Mouse (Mus musculus): Measurements from ENCODE around the gene Smim27. TPM values are rescaled to one million over a fixed set of nuclear protein-coding genes. Genes with fewer than 3 reads are reported as not detected.

Smim27 gene
- polyA plus RNA-seq, 1 experiment from 2014 or later: 28.8 TPM

DNA sequence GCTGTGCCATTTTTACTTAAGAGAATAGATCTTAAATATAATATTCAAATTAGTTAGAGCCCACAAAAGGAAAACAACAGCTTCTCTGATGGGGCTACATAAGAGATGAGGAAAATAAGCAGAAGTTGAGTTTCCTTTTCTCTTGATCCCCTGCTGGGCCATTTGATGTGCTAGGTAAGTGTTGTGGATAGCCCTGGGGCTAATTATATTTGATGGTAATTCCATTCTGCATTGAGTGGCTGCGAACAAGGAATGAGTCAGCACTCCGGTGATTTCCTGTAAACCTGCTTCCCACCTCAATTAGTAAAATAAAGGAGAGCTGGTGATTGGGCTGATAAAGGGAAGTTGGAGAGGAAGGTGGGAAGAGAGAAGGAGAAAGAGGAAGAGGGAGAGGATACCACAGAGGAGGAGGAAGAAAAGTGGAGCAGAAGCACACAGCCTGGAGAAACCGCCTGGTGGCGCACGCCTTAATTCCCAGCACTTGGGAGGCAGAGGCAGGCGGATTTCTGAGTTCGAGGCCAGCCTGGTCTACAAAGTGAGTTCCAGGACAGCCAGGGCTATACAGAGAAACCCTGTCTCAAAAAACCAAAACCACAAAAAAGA lies 36.2 kb upstream of the Smim27 start:
- 90% methylated on average over 7 of the region's 7 CpGs for WGBS
- H3K4me1 ChIP-seq (replicated peaks; ENCODE audit: control insufficient read depth, insufficient read depth, low read length): no peaks in the 10 kb centered on the region
- no peaks in the 10 kb centered on the region for H3K27me3 ChIP-seq (ENCODE audit: control insufficient read depth, insufficient read depth, low read length)
- H3K9ac ChIP-seq (ENCODE audit: low read length): no peak overlapping the region
- H3K4me2 ChIP-seq (ENCODE audit: low read depth, low read length, severe bottlenecking): no peak overlapping the region
- no peak overlapping the region for H3K4me3 ChIP-seq (ENCODE audit: low read depth, low read length)
- no peaks in the 10 kb centered on the region for H3K9me3 ChIP-seq (ENCODE audit: control insufficient read depth, low read length)
- no peak overlapping the region for H3K27ac ChIP-seq (ENCODE audit: low read depth, low read length)
- no peaks in the 10 kb centered on the region for H3K36me3 ChIP-seq (ENCODE audit: control insufficient read depth, insufficient read depth, low read length)
- DNase-seq (ENCODE audit: low spot score) (no peak), ATAC-seq (replicated peaks; ENCODE audit: low FRiP score) (no peak)

DNA sequence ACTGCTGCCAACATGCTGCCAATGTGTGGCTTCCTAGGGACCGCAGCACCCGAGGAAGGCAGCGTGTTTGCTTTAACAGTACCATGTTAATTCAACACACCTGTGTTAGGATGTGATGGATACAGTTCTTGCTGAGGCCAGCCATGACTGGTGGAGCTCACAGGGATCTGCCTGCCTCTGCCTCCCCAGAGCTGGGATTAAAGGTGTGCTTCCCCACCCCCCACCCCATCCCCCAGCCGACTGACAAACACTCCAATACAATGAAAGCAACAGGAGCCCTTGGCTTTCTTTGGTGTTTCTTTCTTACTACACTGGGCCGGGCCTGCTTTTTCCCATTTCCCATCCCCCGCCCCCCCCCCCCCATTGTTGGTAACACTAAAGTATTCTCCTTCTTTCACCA lies 35.1 kb upstream of the Smim27 start:
- ATAC-seq (replicated peaks; ENCODE audit: low FRiP score) (no peak), DNase-seq (ENCODE audit: low spot score) (no peak)
- no peaks in the 10 kb centered on the region for H3K9me3 ChIP-seq (ENCODE audit: control insufficient read depth, low read length)
- H3K4me2 ChIP-seq (ENCODE audit: low read depth, low read length, severe bottlenecking): no peak overlapping the region
- H3K9ac ChIP-seq (ENCODE audit: low read length): no peak overlapping the region
- H3K4me1 ChIP-seq (replicated peaks; ENCODE audit: control insufficient read depth, insufficient read depth, low read length): peaks cover 5% of the 10 kb centered on the region; the same call in 1 of the 2 replicates
- no peaks in the 10 kb centered on the region for H3K36me3 ChIP-seq (ENCODE audit: control insufficient read depth, insufficient read depth, low read length)
- no peak overlapping the region for H3K27ac ChIP-seq (ENCODE audit: low read depth, low read length)
- no peaks in the 10 kb centered on the region for H3K27me3 ChIP-seq (ENCODE audit: control insufficient read depth, insufficient read depth, low read length)
- WGBS: 76% methylated on average over 6 of the region's 6 CpGs
- H3K4me3 ChIP-seq (ENCODE audit: low read depth, low read length): no peak overlapping the region

DNA sequence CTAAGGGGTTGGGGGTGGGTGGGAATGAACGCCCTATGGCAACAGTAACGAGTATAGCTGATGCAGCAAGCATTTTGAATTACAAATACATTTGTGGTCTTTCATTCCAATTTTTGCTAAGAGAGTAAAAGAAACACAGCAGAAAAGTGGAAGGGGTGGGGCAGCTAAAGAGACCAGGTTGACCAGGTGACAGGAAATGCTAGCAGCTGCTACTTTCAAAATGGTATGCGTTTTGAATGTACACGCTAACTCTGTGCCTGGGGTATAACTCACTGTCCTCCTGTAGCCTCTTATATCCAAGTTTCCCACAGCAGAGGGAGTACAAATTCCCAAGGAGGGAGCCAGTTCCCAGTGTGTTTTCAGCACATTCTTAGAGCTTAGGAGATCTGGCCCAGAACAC lies 32.5 kb upstream of the Smim27 start:
- H3K27ac ChIP-seq (ENCODE audit: low read depth, low read length): no peak overlapping the region
- H3K9ac ChIP-seq (ENCODE audit: low read length): no peak overlapping the region
- no peaks in the 10 kb centered on the region for H3K36me3 ChIP-seq (ENCODE audit: control insufficient read depth, insufficient read depth, low read length)
- no peaks in the 10 kb centered on the region for H3K9me3 ChIP-seq (ENCODE audit: control insufficient read depth, low read length)
- no peak for DNase-seq (ENCODE audit: low spot score)
- peaks cover 5% of the 10 kb centered on the region; the same call in 1 of the 2 replicates for H3K4me1 ChIP-seq (replicated peaks; ENCODE audit: control insufficient read depth, insufficient read depth, low read length)
- no peak overlapping the region for H3K4me2 ChIP-seq (ENCODE audit: low read depth, low read length, severe bottlenecking)
- H3K4me3 ChIP-seq (ENCODE audit: low read depth, low read length): no peak overlapping the region
- ATAC-seq (replicated peaks; ENCODE audit: low FRiP score): no peak
- no peaks in the 10 kb centered on the region for H3K27me3 ChIP-seq (ENCODE audit: control insufficient read depth, insufficient read depth, low read length)
- 89% methylated on average over 4 of the region's 4 CpGs for WGBS

DNA sequence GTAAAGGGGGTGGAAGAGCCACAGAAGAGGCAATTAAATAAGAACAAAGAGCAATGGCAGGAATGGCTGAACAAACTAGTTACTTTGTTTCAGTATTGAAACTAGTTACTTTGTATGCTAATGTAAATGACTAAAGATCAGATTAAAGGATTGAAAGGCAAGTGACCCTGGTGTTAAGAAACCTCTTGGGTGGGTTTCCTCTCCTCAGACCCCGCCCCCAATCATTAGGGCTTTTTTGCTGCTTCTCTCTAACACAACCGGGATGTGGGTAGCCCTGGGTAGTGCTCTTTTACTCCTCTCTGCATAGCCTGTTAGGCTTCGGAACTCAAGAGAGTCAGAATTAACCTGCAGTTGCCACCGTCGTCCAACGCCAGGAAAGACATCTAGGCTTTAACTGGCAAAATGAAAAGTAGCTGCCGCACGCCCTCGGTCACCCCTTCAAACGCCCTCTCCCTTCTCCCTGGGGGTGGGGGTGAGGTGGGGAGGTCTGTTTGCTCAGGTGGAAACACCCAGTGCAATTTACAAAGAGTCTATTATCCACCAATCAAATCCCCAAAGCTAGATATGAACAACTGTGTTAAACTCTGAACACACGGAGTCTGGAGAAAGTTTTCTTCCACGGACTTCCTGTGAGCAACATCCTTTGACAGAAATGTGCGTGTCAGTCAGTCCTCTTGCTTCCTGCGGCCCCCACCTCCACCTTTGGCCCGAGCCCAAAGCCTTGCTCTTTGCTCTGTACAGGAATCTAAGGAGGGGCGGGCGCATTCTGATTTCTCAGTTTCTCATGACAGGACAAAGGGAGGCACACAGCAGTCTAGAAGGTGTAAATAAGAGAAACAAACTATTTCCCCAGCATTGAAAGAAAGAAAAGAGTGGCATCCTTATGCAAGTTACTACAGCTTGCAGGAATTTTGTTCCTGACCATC lies 30.6 kb upstream of the Smim27 start:
- 2% methylated on average over 17 of the region's 17 CpGs for WGBS
- Histone ChIP-seq H3K27ac (ENCODE audit: low read depth, low read length) (no peak overlapping the region), H3K9me3 (ENCODE audit: control insufficient read depth, low read length) (no peaks in the 10 kb centered on the region)

DNA sequence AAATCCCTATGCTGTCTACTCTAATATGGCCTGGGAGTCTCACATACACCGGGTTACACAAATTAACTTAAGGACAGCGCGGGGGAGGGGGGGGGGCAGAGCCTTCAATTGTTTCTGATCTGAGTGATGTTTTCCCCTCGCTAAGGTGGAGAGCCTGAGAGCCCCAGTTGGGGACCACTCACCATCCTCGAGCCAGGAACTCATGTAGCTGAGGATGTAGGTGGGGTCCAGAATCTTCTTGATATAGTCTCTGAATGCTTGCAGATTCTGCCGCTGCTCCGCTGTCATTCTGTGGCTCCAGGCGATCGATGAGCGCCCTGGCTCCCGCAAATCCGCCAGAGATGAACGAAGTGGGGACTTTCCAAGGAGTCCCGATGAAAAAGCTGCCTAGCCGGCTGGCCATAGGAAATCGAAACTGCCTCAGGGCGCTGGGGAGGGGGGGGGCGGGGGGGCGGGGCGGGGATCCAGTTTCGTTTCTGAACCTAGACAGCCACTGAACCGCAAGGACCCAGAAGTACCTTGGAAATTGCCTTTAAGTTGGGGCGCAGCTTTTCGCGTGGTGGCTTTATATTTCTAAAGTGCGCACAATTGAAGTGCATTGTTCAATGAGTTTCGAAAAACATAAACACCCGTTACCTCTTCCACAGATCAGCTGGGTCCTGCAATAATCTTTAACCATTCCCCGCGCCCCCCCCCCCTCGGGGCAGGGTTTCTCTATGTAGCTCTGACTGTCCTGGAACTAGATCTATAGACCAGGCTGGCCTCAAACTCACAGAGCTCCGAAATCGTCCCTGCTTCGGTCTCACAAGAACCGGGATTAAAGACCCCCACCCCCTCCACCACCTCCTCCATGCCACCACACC lies 29.7 kb upstream of the Smim27 start, which contains the start of gene Ddx58:
TSS of gene Ddx58 (minus strand) at position 420 of the 863 bp plus-strand sequence.
- H3K4me1 ChIP-seq (replicated peaks; ENCODE audit: control insufficient read depth, insufficient read depth, low read length): peaks cover 5% of the 10 kb centered on the region; the same call in 1 of the 2 replicates
- no peaks in the 10 kb centered on the region for H3K27me3 ChIP-seq (ENCODE audit: control insufficient read depth, insufficient read depth, low read length)
- ATAC-seq (replicated peaks; ENCODE audit: low FRiP score): peak; percentile 54
- DNase-seq (ENCODE audit: low spot score): peak; percentile 69
- H3K4me3 ChIP-seq (ENCODE audit: low read depth, low read length): peak within 1 kb of the TSS; percentile 34
- no peaks in the 10 kb centered on the region for H3K9me3 ChIP-seq (ENCODE audit: control insufficient read depth, low read length)
- H3K4me2 ChIP-seq (ENCODE audit: low read depth, low read length, severe bottlenecking): peak within 1 kb of the TSS; percentile 58
- H3K27ac ChIP-seq (ENCODE audit: low read depth, low read length): no peak within 1 kb of the TSS
- H3K9ac ChIP-seq (ENCODE audit: low read length): peak within 1 kb of the TSS; percentile 50
- WGBS: 5% methylated on average over 35 of the region's 35 CpGs
- H3K36me3 ChIP-seq (ENCODE audit: control insufficient read depth, insufficient read depth, low read length): no peaks in the 10 kb centered on the region

More for the DNA sequence above, 30.6 kb upstream of the Smim27 start:
- H3K36me3 ChIP-seq (ENCODE audit: control insufficient read depth, insufficient read depth, low read length): no peaks in the 10 kb centered on the region
- DNase-seq (ENCODE audit: low spot score): no peak
- no peaks in the 10 kb centered on the region for H3K27me3 ChIP-seq (ENCODE audit: control insufficient read depth, insufficient read depth, low read length)
- H3K4me1 ChIP-seq (replicated peaks; ENCODE audit: control insufficient read depth, insufficient read depth, low read length): peaks cover 5% of the 10 kb centered on the region; the same call in 1 of the 2 replicates
- ATAC-seq (replicated peaks; ENCODE audit: low FRiP score): peak; percentile 74
- peak overlapping the region; percentile 50; the same call in 1 of the 2 replicates for H3K9ac ChIP-seq (ENCODE audit: low read length)
- H3K4me3 ChIP-seq (ENCODE audit: low read depth, low read length): peak overlapping the region; percentile 34
- H3K4me2 ChIP-seq (ENCODE audit: low read depth, low read length, severe bottlenecking): peak overlapping the region; percentile 58

DNA sequence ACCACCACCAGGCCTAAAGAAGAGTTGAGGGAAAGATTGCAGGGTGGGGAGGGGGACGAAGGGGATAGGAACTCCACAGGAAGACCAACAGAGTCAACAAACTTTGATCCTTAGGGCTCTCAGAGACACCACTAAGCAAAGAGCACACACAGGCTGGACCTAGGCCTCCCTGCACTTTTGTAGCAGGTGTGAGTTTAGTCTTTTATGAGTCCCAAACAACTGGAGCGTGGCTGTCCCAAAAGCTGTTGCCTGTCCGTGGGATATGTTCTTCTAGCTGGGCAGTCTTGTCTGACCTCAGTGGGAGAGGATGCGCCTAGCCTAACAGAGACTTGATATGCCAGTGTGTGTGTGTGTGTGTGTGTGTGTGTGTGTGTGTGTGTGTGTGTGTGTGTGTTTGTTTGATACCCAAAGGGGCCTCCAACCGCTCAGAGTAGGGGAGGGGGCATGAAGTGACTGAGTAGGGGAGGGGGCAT lies 29.1 kb upstream of the Smim27 start:
- H3K9ac ChIP-seq (ENCODE audit: low read length): peak overlapping the region; percentile 50; the same call in 1 of the 2 replicates
- ATAC-seq (replicated peaks; ENCODE audit: low FRiP score): no peak
- H3K4me3 ChIP-seq (ENCODE audit: low read depth, low read length): peak overlapping the region; percentile 34; the same call in 1 of the 2 replicates

DNA sequence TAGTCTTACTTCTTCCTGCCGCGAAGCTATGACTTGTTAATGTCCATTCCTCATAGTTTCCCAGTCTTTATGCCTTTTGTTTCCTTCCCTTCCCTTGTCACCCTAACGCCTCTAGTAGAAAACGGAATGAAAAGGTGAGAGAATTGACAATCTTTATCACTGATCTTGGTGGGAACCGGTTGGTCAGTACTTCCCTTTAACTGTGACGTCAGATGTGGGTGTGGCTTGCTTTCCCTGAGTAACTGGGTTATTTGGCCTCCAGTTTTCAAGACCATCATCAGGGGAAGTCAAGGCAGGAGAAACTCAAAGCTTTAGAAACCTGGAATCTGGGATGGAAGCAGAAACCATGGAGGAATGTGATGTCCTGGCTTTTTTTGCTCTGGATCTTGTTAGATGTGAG lies 27.5 kb upstream of the Smim27 start:
- DNase-seq (ENCODE audit: low spot score) (no peak), ATAC-seq (replicated peaks; ENCODE audit: low FRiP score) (no peak)
- WGBS: 60% methylated on average over 6 of the region's 6 CpGs
- Histone ChIP-seq H3K27ac (ENCODE audit: low read depth, low read length) (no peak overlapping the region), H3K4me3 (ENCODE audit: low read depth, low read length) (no peak overlapping the region), H3K9ac (ENCODE audit: low read length) (no peak overlapping the region), H3K4me2 (ENCODE audit: low read depth, low read length, severe bottlenecking) (no peak overlapping the region), H3K27me3 (ENCODE audit: control insufficient read depth, insufficient read depth, low read length) (no peaks in the 10 kb centered on the region), H3K36me3 (ENCODE audit: control insufficient read depth, insufficient read depth, low read length) (no peaks in the 10 kb centered on the region), H3K4me1 (replicated peaks; ENCODE audit: control insufficient read depth, insufficient read depth, low read length) (peaks cover 5% of the 10 kb centered on the region; the same call in 1 of the 2 replicates), H3K9me3 (ENCODE audit: control insufficient read depth, low read length) (no peaks in the 10 kb centered on the region)

More for the DNA sequence above, 29.1 kb upstream of the Smim27 start:
- H3K4me2 ChIP-seq (ENCODE audit: low read depth, low read length, severe bottlenecking): peak overlapping the region; percentile 58
- no peaks in the 10 kb centered on the region for H3K27me3 ChIP-seq (ENCODE audit: control insufficient read depth, insufficient read depth, low read length)
- H3K36me3 ChIP-seq (ENCODE audit: control insufficient read depth, insufficient read depth, low read length): no peaks in the 10 kb centered on the region
- H3K4me1 ChIP-seq (replicated peaks; ENCODE audit: control insufficient read depth, insufficient read depth, low read length): peaks cover 5% of the 10 kb centered on the region; the same call in 1 of the 2 replicates
- no peak overlapping the region for H3K27ac ChIP-seq (ENCODE audit: low read depth, low read length)
- H3K9me3 ChIP-seq (ENCODE audit: control insufficient read depth, low read length): no peaks in the 10 kb centered on the region
- no peak for DNase-seq (ENCODE audit: low spot score)
- WGBS: 47% methylated on average over 5 of the region's 5 CpGs

DNA sequence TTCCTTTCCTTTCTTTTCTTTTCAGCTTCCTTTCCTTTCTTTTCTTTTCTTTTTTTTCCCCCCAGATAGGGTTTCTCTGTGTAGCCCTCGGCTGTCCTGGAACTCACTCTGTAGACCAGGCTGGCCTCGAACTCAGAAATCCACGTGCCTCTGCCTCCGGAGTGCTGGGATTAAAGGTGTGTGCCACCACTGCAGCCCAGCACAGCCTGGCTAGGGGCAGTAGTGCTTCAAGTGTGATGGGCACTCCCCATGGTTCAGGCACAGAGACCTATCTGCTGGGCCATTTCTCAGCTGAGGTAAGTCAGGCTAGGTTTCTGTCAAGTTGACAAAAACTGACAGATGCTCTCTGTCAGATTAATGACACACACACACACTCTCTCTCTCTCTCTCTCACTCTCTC lies 26.4 kb upstream of the Smim27 start:
- Histone ChIP-seq H3K9me3 (ENCODE audit: control insufficient read depth, low read length) (no peaks in the 10 kb centered on the region), H3K4me2 (ENCODE audit: low read depth, low read length, severe bottlenecking) (no peak overlapping the region), H3K27ac (ENCODE audit: low read depth, low read length) (no peak overlapping the region), H3K9ac (ENCODE audit: low read length) (no peak overlapping the region), H3K36me3 (ENCODE audit: control insufficient read depth, insufficient read depth, low read length) (no peaks in the 10 kb centered on the region), H3K4me1 (replicated peaks; ENCODE audit: control insufficient read depth, insufficient read depth, low read length) (peaks cover 5% of the 10 kb centered on the region; the same call in 1 of the 2 replicates), H3K4me3 (ENCODE audit: low read depth, low read length) (no peak overlapping the region), H3K27me3 (ENCODE audit: control insufficient read depth, insufficient read depth, low read length) (no peaks in the 10 kb centered on the region)
- DNase-seq (ENCODE audit: low spot score): no peak
- 85% methylated on average over 4 of the region's 4 CpGs for WGBS
- no peak for ATAC-seq (replicated peaks; ENCODE audit: low FRiP score)

Measured in forebrain, embryonic 11.5 days (tissue).